Comparison of ENCODE assay signal across 25 mouse cellular contexts in genomic region chr12:81949026-81949425, GRCm38 (mm10).
"Had no signal": no experiment of that assay in that cellular context is flagged by ENCODE, and none has a peak within 500 bp of the region (broad histone marks: within the 10 kb centered on the region; RNA-seq: fewer than 3 reads in every experiment).

No protein-coding gene starts in this region.

- H3K27me3 ChIP-seq: heart, embryonic 13.5 days; heart, embryonic 15.5 days; hindbrain, embryonic 13.5 days; hindbrain, embryonic 15.5 days; limb, embryonic 12.5 days; liver, embryonic 13.5 days had no signal

- H3K36me3 ChIP-seq: liver, embryonic 13.5 days had no signal

- H3K4me2 ChIP-seq: heart, embryonic 11.5 days; heart, embryonic 13.5 days; heart, embryonic 15.5 days; hindbrain, embryonic 13.5 days; hindbrain, embryonic 15.5 days; limb, embryonic 12.5 days; liver, embryonic 11.5 days; liver, embryonic 13.5 days had no signal

- H3K4me1 ChIP-seq: hindbrain, embryonic 15.5 days; limb, embryonic 10.5 days; limb, embryonic 12.5 days; liver, embryonic 13.5 days had no signal

- H3K4me3 ChIP-seq: heart, adult 2 months; heart, embryonic 13.5 days; heart, embryonic 15.5 days; hindbrain, embryonic 13.5 days; hindbrain, embryonic 15.5 days; layer of hippocampus, adult 2 months; left cerebral cortex, adult 2 months; limb, embryonic 10.5 days; limb, embryonic 12.5 days; liver, embryonic 13.5 days had no signal

- H3K27ac ChIP-seq: heart, adult 2 months; heart, embryonic 13.5 days; heart, embryonic 15.5 days; hindbrain, embryonic 13.5 days; hindbrain, embryonic 15.5 days; hindbrain, postnatal 0 days; layer of hippocampus, adult 2 months; left cerebral cortex, adult 2 months; limb, embryonic 10.5 days; limb, embryonic 12.5 days; liver, embryonic 13.5 days had no signal

- H3K9ac ChIP-seq: heart, embryonic 13.5 days; heart, embryonic 15.5 days; hindbrain, embryonic 13.5 days; hindbrain, embryonic 15.5 days; limb, embryonic 12.5 days; liver, embryonic 13.5 days had no signal

- H3K9me3 ChIP-seq: heart, embryonic 13.5 days; heart, embryonic 15.5 days; hindbrain, embryonic 13.5 days; hindbrain, embryonic 15.5 days; limb, embryonic 10.5 days; limb, embryonic 12.5 days; liver, embryonic 13.5 days had no signal

- ATAC-seq: hindbrain, postnatal 0 days; intestine, embryonic 16.5 days had no signal

- DNase-seq: gastrocnemius, postnatal 14 days; gastrocnemius, postnatal 36 days; heart, adult 11 months; heart, adult 2 months; heart, postnatal 14 days; heart, postnatal 36 days; kidney, adult 11 months; kidney, adult 2 months; kidney, adult 9 months; kidney, postnatal 10 days; kidney, postnatal 25 days; kidney, postnatal 4 days; liver, embryonic 13.5 days had no signal
